Mouse (Mus musculus) embryonic stem cell, embryonic (primary cell): ENCODE measurements around the gene Lrrc26.

Experiments used
- CTCF ChIA-PET, 4 experiments: fragments of 300-600 bp in 2 of 4; fragments of 350-600 bp in 2 of 4; sonication (Branson Sonifier 250); formaldehyde crosslinking; loops; one replicate each; lab custom pipeline; 2022; ENCODE audit warnings: inconsistent platforms in 2 of 4; lab: Charles Lee
- POLR2A ChIA-PET, 4 experiments: fragments of 300-600 bp in 2 of 4; fragments of 350-600 bp in 2 of 4; sonication (Branson Sonifier 250); formaldehyde crosslinking; loops; one replicate each; lab custom pipeline; 2022; ENCODE audit warnings: antibody characterized with exemption in 4 of 4, inconsistent platforms in 1 of 4; lab: Charles Lee

The Lrrc26 gene

GRCm38 (mm10) chr2:25331470-25331869 is 41.8 kb downstream of the Lrrc26 start:
- ChIA-PET CTCF (interaction anchor here in 3 of 4 experiments (0.7 to 1.6 kb wide), 3 partner anchors 39 to 103 kb away, joined by 3 to 7 read pairs (median 6); no protein-coding TSS in a partner anchor), POLR2A (interaction anchor here in 2 of 4 experiments (0.6 to 1.9 kb wide), 4 partner anchors 17 to 65 kb away, joined by 3 to 4 read pairs (median 4); no protein-coding TSS in a partner anchor)

DNA sequence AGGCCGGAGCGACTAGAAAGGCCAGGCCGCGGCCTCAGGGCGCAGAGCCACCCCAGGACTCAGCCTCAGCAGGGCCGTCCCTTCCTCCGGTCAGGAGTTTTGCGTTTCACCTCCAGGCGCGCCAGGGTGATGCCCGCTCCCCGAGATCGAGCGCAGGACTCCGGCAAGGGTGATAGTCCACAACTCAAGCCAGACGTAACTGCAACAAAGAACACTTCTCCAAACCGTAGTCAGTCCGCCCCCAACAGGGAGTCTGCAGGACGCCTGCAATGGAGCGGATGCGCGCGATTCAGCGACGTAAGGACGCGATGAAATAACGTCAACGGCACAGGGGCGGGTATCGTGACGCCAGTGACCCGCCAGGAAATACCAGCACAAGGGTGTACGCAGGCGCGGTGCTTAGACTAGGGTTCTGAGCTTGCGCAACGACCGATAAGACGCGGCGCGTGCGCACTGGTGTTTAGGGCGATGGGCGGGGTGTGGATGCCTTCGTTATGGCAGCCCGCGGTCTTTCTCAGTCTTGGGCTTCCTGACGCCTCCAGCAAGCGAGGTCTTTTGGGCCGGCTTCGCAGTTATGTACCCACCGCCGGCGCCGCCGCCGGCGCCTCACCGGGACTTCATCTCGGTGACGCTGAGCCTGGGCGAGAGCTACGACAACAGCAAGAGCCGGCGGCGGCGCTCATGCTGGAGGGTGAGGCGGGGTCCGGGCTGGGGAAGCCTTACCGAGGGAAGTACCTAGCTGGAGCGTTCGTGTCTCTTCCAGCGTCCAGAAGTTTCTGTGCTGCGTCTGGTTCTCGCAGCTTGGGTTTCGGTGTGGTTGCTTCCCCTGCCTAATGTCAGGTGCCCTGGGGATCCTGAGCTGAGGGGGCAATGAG is 42.8 kb downstream of the Lrrc26 start, which contains the start of gene Man1b1:
Man1b1 (plus strand) TSS at position 53 of the 875 bp plus-strand sequence.
- CTCF ChIA-PET: interaction anchor here (0.5 to 1.4 kb wide), 10 partner anchors 40 to 136 kb away, joined by 3 to 10 read pairs (median 4); partner anchors contain the start of genes Anapc2 (in 1 of the 4), Ssna1 (in 1 of the 4), Tmem203 (in 1 of the 4) and Tor4a (in 1 of the 4)
- POLR2A ChIA-PET: interaction anchor here (0.5 to 2.7 kb wide), 53 partner anchors 9 to 800 kb away, joined by 3 to 15 read pairs (median 4); partner anchors contain the start of genes Anapc2 (in 3 of the 4), Ssna1 (in 3 of the 4), Arrdc1 (in 2 of the 4) and Dpp7 (in 2 of the 4)

DNA sequence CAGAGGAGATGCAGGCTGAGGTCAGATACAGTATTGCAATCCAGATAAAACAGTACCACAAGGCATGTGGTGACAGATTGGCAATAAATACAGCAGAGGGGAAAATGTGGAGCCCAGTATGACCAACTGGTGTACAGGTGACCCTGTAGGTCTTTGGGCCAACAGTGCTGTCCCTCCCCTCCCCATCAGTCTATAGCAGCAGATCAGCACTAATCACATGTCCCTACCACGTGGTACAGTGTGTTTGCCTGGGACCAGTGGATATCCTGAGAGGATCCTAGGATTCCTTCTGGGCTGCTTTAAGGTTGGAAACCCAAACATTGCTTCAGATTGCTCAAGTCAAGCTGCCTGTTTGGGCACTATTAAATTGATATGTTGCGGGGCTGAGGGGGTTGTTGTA is 43.9 kb downstream of the Lrrc26 start:
- ChIA-PET POLR2A (interaction anchor here in 3 of 4 experiments (0.6 to 2.7 kb wide), 27 partner anchors 8 to 399 kb away, joined by 3 to 15 read pairs (median 4); partner anchors contain the start of genes Arrdc1 (in 2 of the 3), Tprn (in 2 of the 3), Anapc2 (in 1 of the 3) and Dpp7 (in 1 of the 3)), CTCF (interaction anchor here in 2 of 4 experiments (1.2 to 1.4 kb wide), 4 partner anchors 41 to 137 kb away, joined by 3 to 10 read pairs (median 4); partner anchors contain the start of gene Tor4a (in 1 of the 2))

GRCm38 (mm10) chr2:25338303-25338702 is 48.6 kb downstream of the Lrrc26 start:
- CTCF ChIA-PET: interaction anchor here in 2 of 4 experiments (1.2 to 1.4 kb wide), 2 partner anchors 46 to 64 kb away, joined by 3 to 4 read pairs; no protein-coding TSS in a partner anchor

More at GRCm38 (mm10) chr2:25338303-25338702, 48.6 kb downstream of the Lrrc26 start:
- POLR2A ChIA-PET: interaction anchor here in 3 of 4 experiments (0.5 to 1.8 kb wide), 11 partner anchors 7 to 300 kb away, joined by 3 to 9 read pairs (median 3); partner anchors contain the start of genes Dpp7 (in 1 of the 3) and Traf2 (in 1 of the 3)
